Mouse (Mus musculus) megakaryocyte, embryonic 14.5 days (primary cell): ENCODE measurements around the gene Lsp1.

Source experiments
- FLI1 ChIP-seq: IDR thresholded peaks from 2 replicates; pipeline ENCODE4 v1.6.1; 2012; ENCODE audit warnings: low read length, inconsistent platforms, mixed read lengths
- GATA1 ChIP-seq: IDR thresholded peaks from 3 replicates; pipeline ENCODE4 v1.6.1; 2012; ENCODE audit warnings: mixed read lengths, low read length, inconsistent platforms, borderline replicate concordance

DNA sequence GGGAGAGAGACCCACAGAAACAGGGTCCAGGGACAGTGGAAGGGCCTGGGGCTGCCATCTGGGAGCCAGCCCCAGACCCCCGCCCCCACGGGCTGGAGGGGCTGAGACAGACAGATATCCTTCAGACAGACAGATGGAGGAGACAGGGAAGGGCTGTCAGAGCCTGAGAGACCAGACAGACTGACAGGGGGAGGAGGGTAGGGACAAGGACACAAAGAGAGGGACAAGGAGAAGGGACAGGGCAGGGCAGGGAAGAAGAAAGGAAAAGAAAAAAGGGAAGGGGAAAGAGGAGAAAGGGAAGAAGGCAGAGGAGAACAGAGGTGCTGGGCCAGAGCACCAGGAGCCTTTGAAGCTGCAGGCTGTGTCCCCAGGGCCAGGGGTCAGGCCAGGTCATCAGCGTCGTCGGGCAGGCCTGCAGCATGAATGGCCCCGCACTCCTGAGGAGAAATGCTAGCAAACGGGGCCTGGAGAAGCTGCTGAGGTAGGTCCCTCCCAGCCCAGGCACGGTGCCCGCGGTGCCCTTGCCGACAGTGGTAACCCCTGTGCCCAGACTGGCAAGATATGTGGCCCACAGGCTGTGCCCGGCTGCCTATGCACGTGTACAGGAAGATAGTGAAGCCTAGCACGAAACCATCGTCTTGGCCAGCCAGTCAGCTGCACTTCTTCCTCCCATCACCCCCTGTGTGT is 11.4 kb downstream of the Lsp1 start:
- TF ChIP-seq FLI1 (no peak), GATA1 (no peak)
